Mouse (Mus musculus) left cerebral cortex, postnatal 10 days (tissue): ENCODE measurements around the gene Tyw1. TPM values are rescaled to one million over a fixed set of nuclear protein-coding genes. Genes with fewer than 3 reads are reported as not detected.

Source experiments
- DNase-seq, 2 experiments: peaks; one replicate each; pipeline ENCODE4 v3.0.0; 2021 to 2022; ENCODE audit warnings: low spot score in 2 of 2, mixed read lengths in 1 of 2; ENCODE audit errors: extremely low spot score in 1 of 2
- intact Hi-C: fragments of 180-260 bp; cut with DNase I; formaldehyde crosslinking; loops from one replicate; pipeline ENCODE4 v1.15.1; 2025
- total RNA-seq, 2 experiments: library from RNA; stranded (reverse); gene quantifications; 2 replicates each; pipeline ENCODE4 v1.2.3; 2021

Tyw1 gene
- total RNA-seq, 2 experiments from 2014 or later: 16.8 to 20.9 TPM

DNA sequence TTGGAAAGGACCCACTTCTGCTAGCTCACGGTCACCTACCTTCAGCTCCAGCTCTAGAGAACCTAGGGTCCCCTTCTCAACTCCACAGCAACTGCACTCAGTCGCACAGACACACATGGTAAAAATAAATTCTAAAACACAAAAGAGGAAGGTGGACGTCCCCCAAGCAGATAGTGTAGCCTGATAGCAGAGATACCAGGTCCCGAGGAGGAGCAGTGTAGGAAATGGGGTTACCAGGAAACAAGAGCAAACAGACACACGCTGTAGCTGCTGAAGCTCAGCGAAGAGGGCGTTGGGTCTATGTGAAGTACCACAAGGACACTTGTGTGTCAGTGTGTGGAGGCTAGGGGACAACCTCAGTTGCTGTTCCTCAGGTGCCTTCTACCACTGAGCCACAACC is 89.6 kb downstream of the Tyw1 start:
- intact Hi-C loops: no loop called here
- no peak for DNase-seq

DNA sequence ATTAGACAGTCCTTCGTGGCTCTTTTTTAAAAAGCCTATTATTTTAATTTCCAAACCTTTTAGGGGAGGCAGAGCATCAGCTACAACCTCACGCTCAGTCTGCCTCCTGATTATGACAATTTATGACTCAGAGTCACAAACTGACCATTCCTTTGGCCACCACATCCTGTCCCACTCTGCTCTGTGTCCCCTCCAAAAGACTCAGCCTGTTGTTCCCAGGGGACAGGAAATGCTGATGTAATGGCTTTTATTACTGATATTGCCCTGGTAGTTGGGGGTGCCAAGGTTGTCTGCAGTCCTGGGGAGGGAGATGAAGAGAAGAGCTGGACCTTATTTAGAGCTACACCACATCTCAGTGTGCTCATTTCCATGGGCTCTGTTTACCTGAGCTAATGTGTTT is 90.5 kb downstream of the Tyw1 start:
- DNase-seq: no peak
- intact Hi-C loops: no loop called here

DNA sequence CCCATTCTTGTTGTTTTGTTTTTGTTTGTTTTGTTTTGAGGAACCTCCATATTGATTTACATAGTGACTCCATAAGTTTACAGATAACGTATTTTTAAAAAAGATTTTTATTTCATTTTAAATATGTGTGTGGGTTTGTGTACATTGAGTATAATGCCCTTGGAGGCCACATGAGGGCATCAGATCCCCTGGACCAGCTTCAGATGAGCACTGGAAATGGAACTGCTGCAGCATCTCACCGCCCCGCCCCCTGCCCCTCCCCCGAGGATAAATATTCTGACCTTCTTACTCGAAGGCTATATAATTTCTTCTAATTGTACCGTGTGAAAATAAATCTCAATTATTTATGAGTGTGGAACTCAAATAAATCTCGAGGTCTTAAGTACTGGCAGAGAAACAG is 99.8 kb downstream of the Tyw1 start:
- intact Hi-C loops: no loop called here
- no peak for DNase-seq

DNA sequence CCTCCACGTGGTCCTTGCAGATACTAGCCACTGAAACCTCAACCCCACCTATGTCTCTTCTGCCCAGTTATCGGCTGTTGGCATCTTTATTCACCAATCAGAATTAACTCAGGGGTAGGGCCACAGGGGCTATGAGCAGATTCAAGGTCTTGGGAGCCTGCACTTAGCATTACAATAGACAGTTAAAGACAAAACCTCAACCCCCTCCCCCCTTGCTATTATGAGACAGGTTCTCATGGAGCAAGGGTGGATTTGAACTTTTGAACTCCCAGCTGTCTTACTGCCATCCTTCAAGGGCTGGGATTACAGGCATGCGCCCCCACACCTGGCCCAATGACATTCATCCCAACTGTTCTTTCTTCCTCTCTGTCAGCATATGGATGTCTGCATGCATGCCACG is 107.7 kb downstream of the Tyw1 start:
- intact Hi-C loops: no loop called here
- no peak for DNase-seq

DNA sequence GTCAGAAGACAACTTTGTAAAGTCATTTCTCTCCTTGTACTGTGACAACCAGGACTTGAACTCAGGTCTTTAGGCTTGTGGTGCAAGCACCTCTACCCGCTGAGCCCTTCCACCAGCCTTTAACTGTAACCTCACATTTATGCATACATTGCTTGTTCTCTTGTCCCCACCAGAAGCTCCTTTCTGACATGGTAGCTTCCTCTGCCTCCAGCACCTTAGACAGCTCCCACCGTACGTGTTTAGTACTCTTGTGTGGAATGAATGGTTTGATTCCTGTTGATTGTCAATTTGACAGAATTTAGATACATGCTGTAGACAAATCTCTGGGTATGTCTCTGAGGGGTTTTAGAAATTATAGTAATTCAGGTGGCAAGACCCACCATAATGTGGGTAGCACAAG is 108.4 kb downstream of the Tyw1 start:
- intact Hi-C loops: no loop called here

DNA sequence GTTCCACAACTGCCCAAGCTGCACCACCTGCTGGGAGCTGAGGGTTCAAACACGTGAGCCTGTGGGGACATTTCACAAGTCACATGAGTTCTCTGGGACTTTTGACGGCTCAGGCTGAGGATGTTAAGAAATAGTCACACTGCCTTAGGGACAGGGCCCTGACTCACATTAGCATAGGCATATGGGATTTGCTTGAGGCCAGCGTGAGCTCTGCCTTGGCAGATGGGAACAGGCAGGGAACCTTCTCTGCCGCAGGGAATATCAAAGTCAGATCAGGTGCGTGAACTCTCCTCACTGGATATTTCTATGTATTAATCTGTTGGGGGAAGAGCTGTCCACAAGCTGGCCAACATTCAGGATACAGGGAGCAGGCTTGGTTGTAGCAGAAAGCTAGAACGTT is 112.8 kb downstream of the Tyw1 start:
- intact Hi-C loops: no loop called here
- no peak for DNase-seq

More for the DNA sequence above, 108.4 kb downstream of the Tyw1 start:
- DNase-seq: no peak

DNA sequence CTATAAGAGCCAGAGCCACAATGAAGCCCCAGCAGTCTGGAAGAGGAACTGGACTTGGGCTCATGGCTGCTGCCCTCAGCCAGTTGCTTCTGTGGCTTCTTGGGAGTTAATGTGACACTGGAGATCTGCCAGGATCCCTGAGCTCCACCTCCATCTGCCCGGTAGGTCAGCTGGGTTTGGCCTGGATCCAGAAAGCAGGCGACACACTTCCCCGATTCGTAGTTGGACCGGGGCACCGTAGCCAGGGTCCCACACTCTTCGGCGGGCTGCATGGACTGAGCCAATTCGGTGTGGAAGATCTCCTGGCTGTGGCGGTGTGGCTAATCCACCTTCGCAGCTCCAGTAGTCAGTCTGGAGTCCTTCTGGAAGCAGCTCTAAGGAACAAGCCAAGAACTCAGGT is 113.8 kb downstream of the Tyw1 start, which contains the start of gene Caln1:
TSS of gene Caln1 (plus strand) at position 219 of the 400 bp plus-strand sequence.
- DNase-seq: peak in 1 of 2 experiments; percentile 34

DNA sequence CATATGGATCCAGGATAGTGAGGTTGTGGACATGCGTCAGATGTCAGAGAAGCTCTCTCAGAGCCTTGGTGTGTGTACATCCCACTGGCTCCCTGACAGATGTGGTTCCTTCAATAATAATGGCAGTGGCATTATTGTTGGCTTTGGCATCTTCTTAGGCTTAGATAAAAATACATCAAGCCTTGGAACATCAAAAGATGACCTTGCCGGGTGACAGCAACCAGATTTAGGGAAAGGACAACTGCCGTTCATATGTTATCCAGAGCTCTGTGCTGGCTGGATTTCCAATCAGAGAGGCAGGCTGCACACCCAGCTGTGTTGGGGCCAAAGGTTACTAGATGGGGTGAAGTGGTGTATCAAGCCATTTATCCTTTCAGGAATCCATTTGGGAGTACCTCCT is 120.0 kb downstream of the Tyw1 start:
- intact Hi-C loops: no loop called here
- DNase-seq: no peak

More for the DNA sequence above, 113.8 kb downstream of the Tyw1 start, which contains the start of gene Caln1:
- intact Hi-C loops: no loop called here

DNA sequence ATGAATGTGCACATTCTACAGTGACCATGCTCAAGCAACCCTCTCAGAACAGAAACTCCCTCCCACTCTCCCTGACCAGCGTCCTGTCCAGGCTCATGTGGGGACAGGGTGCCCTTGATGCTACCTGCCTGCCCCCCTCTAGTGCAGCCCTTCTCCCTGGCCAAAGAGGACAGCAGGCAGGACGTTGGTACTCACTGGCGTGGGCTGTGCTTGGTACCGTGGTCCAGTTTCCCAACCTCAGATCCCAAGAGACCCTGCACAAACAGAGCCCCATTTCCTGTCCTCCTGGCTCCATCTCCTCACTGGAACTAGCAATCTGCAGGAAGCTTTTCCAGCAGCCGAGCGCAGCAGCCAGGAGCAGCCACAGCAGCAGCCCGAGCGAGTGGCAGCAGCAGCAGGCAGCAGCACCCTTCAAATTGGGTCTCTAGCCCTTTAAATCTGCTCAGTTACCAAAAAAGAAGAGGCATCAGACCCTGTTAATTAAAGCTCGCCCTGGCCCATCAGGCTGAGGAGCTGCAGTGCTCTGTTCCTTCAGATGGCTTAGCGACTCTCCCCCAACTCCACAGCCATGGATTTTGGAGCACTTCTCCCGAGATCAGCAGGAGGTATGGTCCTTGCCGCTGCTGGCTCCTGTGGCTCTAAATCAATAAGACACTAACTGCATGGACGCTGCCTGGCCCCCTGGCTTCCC is 128.9 kb downstream of the Tyw1 start, which contains the start of gene A330070K13Rik:
TSS of gene A330070K13Rik (minus strand) at position 410 of the 691 bp plus-strand sequence.
- intact Hi-C loops: no loop called here

DNA sequence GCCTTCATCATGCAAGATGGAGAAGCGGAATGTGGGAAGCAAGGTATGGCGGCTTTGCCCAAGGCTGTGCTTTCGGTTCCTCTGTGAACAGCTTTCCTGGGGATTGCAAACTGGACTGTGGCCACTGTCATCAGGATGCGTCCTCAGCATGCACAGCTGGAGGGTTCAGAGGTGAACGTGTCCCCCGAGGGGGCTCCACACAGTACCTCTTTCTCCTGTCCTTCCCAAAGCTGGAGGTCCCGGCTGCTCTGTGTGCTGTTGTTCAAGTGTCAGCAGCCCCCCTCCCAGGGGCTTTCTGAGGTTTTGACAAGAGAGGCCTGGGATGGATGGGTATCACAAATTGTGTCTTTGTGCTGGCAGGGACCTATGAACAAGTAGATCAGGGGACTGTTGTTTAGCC is 131.0 kb downstream of the Tyw1 start:
- DNase-seq: no peak
- intact Hi-C loops: no loop called here

More for the DNA sequence above, 128.9 kb downstream of the Tyw1 start, which contains the start of gene A330070K13Rik:
- peak; percentile 20 to 43 for DNase-seq

Other genes starting within 250 kb of the Tyw1 start
- gene Asl, start 226.4 kb upstream of the Tyw1 start, total RNA-seq: 10 to 100 TPM; 23.9 to 24.6 TPM
- gene Crcp, start 226.3 kb upstream of the Tyw1 start, total RNA-seq: 10 to 100 TPM; 39.9 to 40.9 TPM
- gene Tpst1, start 182.3 kb upstream of the Tyw1 start, total RNA-seq: 10 to 100 TPM; 35.5 to 37.1 TPM
- 10 to 100 TPM; 13.6 to 14.4 TPM for gene Kctd7, start 110.8 kb upstream of the Tyw1 start, total RNA-seq
- gene Rabgef1, start 83.8 kb upstream of the Tyw1 start, total RNA-seq: 10 to 100 TPM; 41.4 to 42.8 TPM
- 10 to 100 TPM; 44.8 to 45.6 TPM for gene Tmem248, start 38.5 kb upstream of the Tyw1 start, total RNA-seq
- gene Sbds, start 89 bp upstream of the Tyw1 start, total RNA-seq: 10 to 100 TPM; 45.8 to 48.7 TPM
- 100 to 1,000 TPM; 174 to 184 TPM for gene Caln1, start 113.8 kb downstream of the Tyw1 start, total RNA-seq
- gene A330070K13Rik, start 129.0 kb downstream of the Tyw1 start, total RNA-seq: not detected